Mouse (Mus musculus): ENCODE measurements around the gene Jazf1. TPM values are rescaled to one million over a fixed set of nuclear protein-coding genes. Genes with fewer than 3 reads are reported as not detected.

Jazf1 gene
- total and polyA plus RNA-seq, 3 experiments = 0.42 to 1.7 (median 0.75) TPM

DNA sequence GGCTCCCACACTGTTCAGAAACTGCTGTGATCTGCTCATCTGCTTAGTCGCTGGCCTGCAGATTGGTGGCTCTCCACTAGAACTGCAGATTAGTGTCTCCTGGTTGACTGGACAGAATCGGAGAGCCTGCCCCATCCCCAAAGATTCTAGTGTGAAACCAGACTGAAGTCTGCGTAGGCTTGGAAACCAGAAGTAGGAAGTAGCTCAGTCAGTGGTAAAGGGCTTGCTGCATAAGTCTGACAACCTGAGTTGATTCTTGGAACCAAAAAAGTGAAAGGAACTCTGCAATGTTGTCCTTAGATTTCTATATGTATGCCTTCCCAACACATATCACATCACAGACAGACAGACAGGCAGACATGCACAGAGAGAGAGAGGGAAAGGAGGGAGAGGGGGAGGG, 163.3 kb downstream of the Jazf1 start:
- no peaks in the 10 kb centered on the region for H3K36me3 ChIP-seq (replicated peaks in 1 of 2; ENCODE audit: control insufficient read depth in 1 of 2, insufficient read depth in 1 of 2, low read length in 1 of 2)
- no peaks in the 10 kb centered on the region for H3K9me3 ChIP-seq (replicated peaks; ENCODE audit: low read length)
- dilution Hi-C loops (cut with MboI; ENCODE audit: extremely low pct_ligation_motif_present, extremely low pct_unique_long_range_greater_than_20kb, low sequenced_read_pairs) = no loop called here
- H3K9ac ChIP-seq (ENCODE audit: insufficient read depth, low read depth) = no peak overlapping the region
- no peak overlapping the region for H3K4me2 ChIP-seq (ENCODE audit: insufficient read depth, low read depth, poor library complexity, severe bottlenecking)
- no peaks in the 10 kb centered on the region for H3K79me2 ChIP-seq (replicated peaks; ENCODE audit: control insufficient read depth, extremely low read depth, insufficient read depth, poor library complexity, severe bottlenecking)
- H3K4me1 ChIP-seq (ENCODE audit: control insufficient read depth in 1 of 2, insufficient read depth in 2 of 2) = peaks cover 0 to 15% of the 10 kb centered on the region in 2 experiments; a peak in 2 of 4 replicates
- no peak overlapping the region for H3K27ac ChIP-seq (ENCODE audit: insufficient read depth, low read depth)
- in situ Hi-C loops (cut with MboI; ENCODE audit: low pct_ligation_motif_present, low pct_unique_long_range_greater_than_20kb, low sequenced_read_pairs) = loop anchor here (25.0 kb wide), 1 partner anchor 643 kb away; the partner anchor contains the start of gene Hoxa13
- TF ChIP-seq ZNF384 (IDR thresholded peaks at IDR 0.05; ENCODE audit: low read depth, low read length) = no peak
- no peak for TF ChIP-seq MAFK (IDR thresholded peaks at IDR 0.05; ENCODE audit: insufficient replicate concordance, low read length)
- TF ChIP-seq EP300 (IDR thresholded peaks at IDR 0.05; ENCODE audit: low read length) = no peak
- no peak for TF ChIP-seq MAZ (IDR thresholded peaks at IDR 0.05; ENCODE audit: low read depth, low read length)
- no peak for TF ChIP-seq MXI1 (IDR thresholded peaks at IDR 0.05; ENCODE audit: low read depth, low read length)
- no peak for TF ChIP-seq SIN3A (IDR thresholded peaks at IDR 0.05; ENCODE audit: low read length)
- no peak for TF ChIP-seq RAD21 (IDR thresholded peaks at IDR 0.05; ENCODE audit: low read depth, low read length)
- TF ChIP-seq BHLHE40 (IDR thresholded peaks at IDR 0.05; ENCODE audit: low read depth, low read length) = no peak
- no peak for TF ChIP-seq HCFC1 (IDR thresholded peaks at IDR 0.05; ENCODE audit: low read depth, low read length)
- no peak for TF ChIP-seq E2F4 (IDR thresholded peaks at IDR 0.05; ENCODE audit: insufficient replicate concordance, low read depth, low read length)
- no peak for TF ChIP-seq CTCF (conservative IDR thresholded peaks at IDR 0.05 in 1 of 2, IDR thresholded peaks at IDR 0.05 in 1 of 2; ENCODE audit: low read depth in 2 of 2, low read length in 2 of 2)
- TF ChIP-seq NRF1 (IDR thresholded peaks at IDR 0.05; ENCODE audit: low read depth, low read length) = no peak
- TF ChIP-seq MYC (IDR thresholded peaks at IDR 0.05; ENCODE audit: low read depth, low read length) = no peak
- no peak for TF ChIP-seq TCF12 (IDR thresholded peaks at IDR 0.05; ENCODE audit: low read depth, low read length)
- no peak for TF ChIP-seq GABPA (IDR thresholded peaks at IDR 0.05; ENCODE audit: insufficient replicate concordance, low read depth, low read length)
- no peak for DNase-seq (ENCODE audit: extremely low read depth)
- H3K27me3 ChIP-seq (replicated peaks) = no peaks in the 10 kb centered on the region
- H3K4me3 ChIP-seq (replicated peaks in 1 of 3; ENCODE audit: low read depth in 2 of 3, low read length in 2 of 3, poor library complexity in 1 of 3) = no peak overlapping the region

DNA sequence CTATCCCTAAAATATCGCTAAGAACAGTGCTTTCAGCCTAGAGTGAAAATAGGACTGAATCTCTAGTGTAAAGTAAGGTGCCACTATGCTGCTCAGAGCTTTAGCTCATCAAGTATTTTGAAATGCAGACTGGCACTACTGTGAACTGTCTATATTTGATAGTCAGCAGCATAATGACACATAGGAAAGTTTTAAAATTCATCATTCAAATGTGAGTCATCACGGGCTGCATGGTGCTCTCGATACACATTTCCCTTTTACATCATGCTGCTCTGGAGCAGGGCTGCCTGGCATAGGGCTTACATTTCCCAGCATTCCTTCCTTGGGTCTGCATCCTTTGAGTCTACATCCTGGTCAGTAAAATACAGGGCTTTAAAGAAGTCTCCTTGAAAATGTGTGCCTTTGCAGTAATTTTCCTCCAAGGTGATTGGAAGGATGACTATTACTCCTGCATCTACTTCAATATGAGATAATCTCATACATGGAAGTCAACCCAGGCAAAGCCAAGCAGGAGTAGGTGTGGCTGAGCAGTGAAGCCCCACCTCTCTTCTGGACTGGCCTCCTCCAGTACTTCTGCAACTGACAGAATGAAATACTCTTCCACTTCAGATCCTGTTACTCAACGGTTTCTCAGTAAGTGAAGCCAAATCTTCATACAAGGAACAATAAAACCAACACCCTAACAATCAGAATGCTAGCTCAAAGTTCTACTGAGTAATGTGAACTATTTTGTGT, 165.0 kb downstream of the Jazf1 start:
- Histone ChIP-seq H3K9me3 (replicated peaks; ENCODE audit: low read length) (no peaks in the 10 kb centered on the region), H3K36me3 (replicated peaks in 1 of 2; ENCODE audit: control insufficient read depth in 1 of 2, insufficient read depth in 1 of 2, low read length in 1 of 2) (no peaks in the 10 kb centered on the region), H3K27ac (ENCODE audit: insufficient read depth, low read depth) (no peak overlapping the region), H3K4me3 (replicated peaks in 1 of 3; ENCODE audit: low read depth in 2 of 3, low read length in 2 of 3, poor library complexity in 1 of 3) (no peak overlapping the region), H3K9ac (ENCODE audit: insufficient read depth, low read depth) (no peak overlapping the region), H3K27me3 (replicated peaks) (no peaks in the 10 kb centered on the region), H3K4me2 (ENCODE audit: insufficient read depth, low read depth, poor library complexity, severe bottlenecking) (no peak overlapping the region), H3K79me2 (replicated peaks; ENCODE audit: control insufficient read depth, extremely low read depth, insufficient read depth, poor library complexity, severe bottlenecking) (no peaks in the 10 kb centered on the region), H3K4me1 (ENCODE audit: control insufficient read depth in 1 of 2, insufficient read depth in 2 of 2) (peaks cover 0 to 15% of the 10 kb centered on the region in 2 experiments; a peak in 2 of 4 replicates)
- dilution Hi-C loops (cut with MboI; ENCODE audit: extremely low pct_ligation_motif_present, extremely low pct_unique_long_range_greater_than_20kb, low sequenced_read_pairs) = no loop called here
- TF ChIP-seq ZMIZ1 (IDR thresholded peaks at IDR 0.05; ENCODE audit: low read depth, low read length) (no peak), HCFC1 (IDR thresholded peaks at IDR 0.05; ENCODE audit: low read depth, low read length) (no peak), MAX (IDR thresholded peaks at IDR 0.05; ENCODE audit: low read length) (no peak), MAFK (IDR thresholded peaks at IDR 0.05; ENCODE audit: insufficient replicate concordance, low read length) (no peak), EP300 (IDR thresholded peaks at IDR 0.05; ENCODE audit: low read length) (no peak), ZC3H11A (IDR thresholded peaks at IDR 0.05; ENCODE audit: low read depth, low read length) (no peak), MEF2A (IDR thresholded peaks at IDR 0.05; ENCODE audit: borderline replicate concordance, low read depth, low read length) (no peak), POLR2AphosphoS2 (IDR thresholded peaks at IDR 0.05; ENCODE audit: low read depth, low read length) (no peak), BHLHE40 (IDR thresholded peaks at IDR 0.05; ENCODE audit: low read depth, low read length) (no peak), TBP (conservative IDR thresholded peaks at IDR 0.05; ENCODE audit: low read depth, low read length) (no peak), IRF4 (IDR thresholded peaks at IDR 0.05; ENCODE audit: low read depth, low read length) (no peak), ZKSCAN1 (IDR thresholded peaks at IDR 0.05; ENCODE audit: borderline replicate concordance, low read depth, low read length) (no peak), CHD2 (IDR thresholded peaks at IDR 0.05; ENCODE audit: low read length) (no peak)
- in situ Hi-C loops (cut with MboI; ENCODE audit: low pct_ligation_motif_present, low pct_unique_long_range_greater_than_20kb, low sequenced_read_pairs) = loop anchor here (25.0 kb wide), 1 partner anchor 641 kb away; the partner anchor contains the start of gene Hoxa13
- no peak for DNase-seq (ENCODE audit: extremely low read depth)
